ENCODE assay signal across 8 mouse cellular contexts in genomic region chr5:37288374-37288773, GRCm38 (mm10). TPM values are rescaled to one million over a fixed set of nuclear protein-coding genes. Genes with fewer than 3 reads are reported as not detected.
A peak's percentile ranks its signal among the peaks of the same experiment; 100 is the strongest.
DNase-seq lines count a peak whose midpoint lies in the region; ATAC-seq and TF ChIP-seq lines count a peak whose summit lies in the region.

No protein-coding gene starts in this region.

- DNase-seq in left cerebral cortex, adult 18-20 months (ENCODE audit: low spot score in 2 of 2) = peak; percentile 66 to 73
- no peak for DNase-seq in left cerebral cortex, adult 11 months (ENCODE audit: low spot score)
- DNase-seq in adrenal gland, postnatal 10 days = peak; percentile 66
- DNase-seq in embryo, embryonic 9.5 days (ENCODE audit: extremely low spot score) = peak; percentile 44
- peak; percentile 80 for DNase-seq in hindbrain, postnatal 0 days (ENCODE audit: low spot score)

- H3K27me3 ChIP-seq in hindbrain, postnatal 0 days (ENCODE audit: insufficient read depth, low read length) = no peaks in the 10 kb centered on the region
- H3K27me3 ChIP-seq in limb, embryonic 12.5 days = no peaks in the 10 kb centered on the region
- H3K27me3 ChIP-seq in neural tube, embryonic 15.5 days (replicated peaks) = no peaks in the 10 kb centered on the region

- peak; percentile 33 for ATAC-seq in hindbrain, postnatal 0 days
- ATAC-seq in limb, embryonic 12.5 days (ENCODE audit: insufficient number of reproducible peaks, insufficient read depth, low FRiP score, low TSS enrichment, low read depth) = peak; percentile 61; the same call in 1 of the 2 replicates
- ATAC-seq in neural tube, embryonic 15.5 days (ENCODE audit: low FRiP score) = peak; percentile 32
- ATAC-seq in erythroid progenitor cell, adult 5-6 weeks (replicated peaks; ENCODE audit: low FRiP score, poor library complexity, severe bottlenecking) = no peak

- H3K36me3 ChIP-seq in hindbrain, postnatal 0 days (ENCODE audit: insufficient read depth, low read length) = peaks cover 53% of the 10 kb centered on the region
- no peaks in the 10 kb centered on the region for H3K36me3 ChIP-seq in limb, embryonic 12.5 days
- H3K36me3 ChIP-seq in neural tube, embryonic 15.5 days = peaks cover 85% of the 10 kb centered on the region

- H3K9me3 ChIP-seq in hindbrain, postnatal 0 days (ENCODE audit: low read length) = no peaks in the 10 kb centered on the region
- no peaks in the 10 kb centered on the region for H3K9me3 ChIP-seq in limb, embryonic 12.5 days
- no peaks in the 10 kb centered on the region for H3K9me3 ChIP-seq in neural tube, embryonic 15.5 days (replicated peaks)

- 63% methylated on average over 3 of the region's 3 CpGs for WGBS in hindbrain, postnatal 0 days
- WGBS in limb, embryonic 12.5 days = 79% methylated on average over 3 of the region's 3 CpGs
- WGBS in neural tube, embryonic 15.5 days = 60% methylated on average over 3 of the region's 3 CpGs

- H3K4me3 ChIP-seq in hindbrain, postnatal 0 days (ENCODE audit: low read length) = no peak overlapping the region
- no peak overlapping the region for H3K4me3 ChIP-seq in limb, embryonic 12.5 days (replicated peaks)
- H3K4me3 ChIP-seq in neural tube, embryonic 15.5 days (replicated peaks) = no peak overlapping the region

- no peaks in the 10 kb centered on the region for H3K4me1 ChIP-seq in hindbrain, postnatal 0 days (ENCODE audit: insufficient read depth, low read length)
- H3K4me1 ChIP-seq in limb, embryonic 12.5 days (replicated peaks) = no peaks in the 10 kb centered on the region
- no peaks in the 10 kb centered on the region for H3K4me1 ChIP-seq in neural tube, embryonic 15.5 days

- H3K4me2 ChIP-seq in hindbrain, postnatal 0 days (ENCODE audit: low read depth, low read length) = no peak overlapping the region
- H3K4me2 ChIP-seq in limb, embryonic 12.5 days = no peak overlapping the region
- H3K4me2 ChIP-seq in neural tube, embryonic 15.5 days = no peak overlapping the region

- H3K27ac ChIP-seq in hindbrain, postnatal 0 days = no peak overlapping the region
- H3K27ac ChIP-seq in limb, embryonic 12.5 days = no peak overlapping the region
- H3K27ac ChIP-seq in neural tube, embryonic 15.5 days (replicated peaks) = 0 out of 2 replicates have a peak overlapping the region, but pooled peaks have one; percentile 15

- no peak overlapping the region for H3K9ac ChIP-seq in hindbrain, postnatal 0 days (replicated peaks; ENCODE audit: low read length)
- no peak overlapping the region for H3K9ac ChIP-seq in limb, embryonic 12.5 days (replicated peaks)
- H3K9ac ChIP-seq in neural tube, embryonic 15.5 days (replicated peaks) = no peak overlapping the region

- peak; percentile 92 for TF ChIP-seq CTCF in hindbrain, postnatal 0 days (IDR thresholded peaks at IDR 0.05; ENCODE audit: low read depth)

RNA-seq across cellular contexts. Expression of gene Crmp1, which starts 46.6 kb away (rescaled TPM):
- 100 to 1,000 TPM; 164 to 181 TPM for total RNA-seq in left cerebral cortex, adult 18-20 months (2021)
- 10 to 100 TPM; 11.1 to 19.5 TPM for total RNA-seq in adrenal gland, postnatal 10 days (2021)
- total RNA-seq in hindbrain, postnatal 0 days (2014; rRNA removed) = 1,015 and 1,414 TPM in 2 replicates
- polyA plus RNA-seq in hindbrain, postnatal 0 days (2015; fragmentation: Nextera tagmentation; extraction: Ambion mirVana) = 607 and 697 TPM in 2 replicates
- polyA plus RNA-seq in limb, embryonic 12.5 days (2016; fragmentation: Nextera tagmentation; extraction: Ambion mirVana) = 18.9 and 19.2 TPM in 2 replicates
- polyA plus RNA-seq in neural tube, embryonic 15.5 days (2015; fragmentation: Nextera tagmentation; extraction: Ambion mirVana) = 679 and 807 TPM in 2 replicates
- not detected in 2 replicates for total RNA-seq in erythroid progenitor cell, adult 5-6 weeks (2015; ENCODE audit: low replicate concordance)
- 0.51 TPM in 1 of 2 replicates, not detected in the other for total RNA-seq in erythroid progenitor cell, adult 5-6 weeks (2017; ENCODE audit: low replicate concordance)

RNA-seq across cellular contexts. Expression of gene Evc, which starts 48.3 kb away (rescaled TPM):
- 10 to 100 TPM in 1 of 2 experiments, 1 to 10 TPM in 1; 9.5 to 10.7 TPM for total RNA-seq in left cerebral cortex, adult 18-20 months (2021)
- total RNA-seq in adrenal gland, postnatal 10 days (2021) = 10 to 100 TPM; 10.3 to 16.0 TPM
- 12.1 and 17.1 TPM in 2 replicates for total RNA-seq in hindbrain, postnatal 0 days (2014; rRNA removed)
- polyA plus RNA-seq in hindbrain, postnatal 0 days (2015; fragmentation: Nextera tagmentation; extraction: Ambion mirVana) = 4.2 and 4.7 TPM in 2 replicates
- polyA plus RNA-seq in limb, embryonic 12.5 days (2016; fragmentation: Nextera tagmentation; extraction: Ambion mirVana) = 37.1 and 37.6 TPM in 2 replicates
- 4.4 and 5.7 TPM in 2 replicates for polyA plus RNA-seq in neural tube, embryonic 15.5 days (2015; fragmentation: Nextera tagmentation; extraction: Ambion mirVana)
- not detected in 2 replicates for total RNA-seq in erythroid progenitor cell, adult 5-6 weeks (2015; ENCODE audit: low replicate concordance)
- total RNA-seq in erythroid progenitor cell, adult 5-6 weeks (2017; ENCODE audit: low replicate concordance) = 0.51 TPM in 1 of 2 replicates, not detected in the other

RNA-seq across cellular contexts. Expression of gene Evc2, which starts 49.9 kb away (rescaled TPM):
- total RNA-seq in left cerebral cortex, adult 18-20 months (2021) = 10 to 100 TPM; 15.8 to 17.5 TPM
- 10 to 100 TPM; 10.9 to 15.3 TPM for total RNA-seq in adrenal gland, postnatal 10 days (2021)
- total RNA-seq in hindbrain, postnatal 0 days (2014; rRNA removed) = 4.0 and 6.1 TPM in 2 replicates
- polyA plus RNA-seq in hindbrain, postnatal 0 days (2015; fragmentation: Nextera tagmentation; extraction: Ambion mirVana) = 4.7 and 5.5 TPM in 2 replicates
- polyA plus RNA-seq in limb, embryonic 12.5 days (2016; fragmentation: Nextera tagmentation; extraction: Ambion mirVana) = 24.2 and 26.9 TPM in 2 replicates
- 5.3 and 6.8 TPM in 2 replicates for polyA plus RNA-seq in neural tube, embryonic 15.5 days (2015; fragmentation: Nextera tagmentation; extraction: Ambion mirVana)
- total RNA-seq in erythroid progenitor cell, adult 5-6 weeks (2015; ENCODE audit: low replicate concordance) = not detected in 2 replicates
- total RNA-seq in erythroid progenitor cell, adult 5-6 weeks (2017; ENCODE audit: low replicate concordance) = not detected in 2 replicates

Comparison
In these comparisons a context has a peak if more than half of its experiments do, and no peak if none do; other contexts are left out.
1. RNA of gene Crmp1, which starts 46.6 kb away (total RNA-seq): 1,015 to 1,414 TPM in hindbrain, postnatal 0 days, 164 to 181 TPM in left cerebral cortex, adult 18-20 months and 11.1 to 19.5 TPM in adrenal gland, postnatal 10 days; 0.51 TPM in erythroid progenitor cell, adult 5-6 weeks; every median in the first group is over 4 times any median in the second.